Mouse (Mus musculus): ENCODE data around the gene Sbf2. TPM values are rescaled to one million over a fixed set of nuclear protein-coding genes. Genes with fewer than 3 reads are reported as not detected.
"Not testable (repeated sequence)": the region's sequence is repeated elsewhere in the genome, so short reads cannot be mapped to it uniquely, and the experiment has no call there.

Gene Sbf2
- total RNA-seq, 1 experiment from 2014 or later: 2.4 TPM

DNA sequence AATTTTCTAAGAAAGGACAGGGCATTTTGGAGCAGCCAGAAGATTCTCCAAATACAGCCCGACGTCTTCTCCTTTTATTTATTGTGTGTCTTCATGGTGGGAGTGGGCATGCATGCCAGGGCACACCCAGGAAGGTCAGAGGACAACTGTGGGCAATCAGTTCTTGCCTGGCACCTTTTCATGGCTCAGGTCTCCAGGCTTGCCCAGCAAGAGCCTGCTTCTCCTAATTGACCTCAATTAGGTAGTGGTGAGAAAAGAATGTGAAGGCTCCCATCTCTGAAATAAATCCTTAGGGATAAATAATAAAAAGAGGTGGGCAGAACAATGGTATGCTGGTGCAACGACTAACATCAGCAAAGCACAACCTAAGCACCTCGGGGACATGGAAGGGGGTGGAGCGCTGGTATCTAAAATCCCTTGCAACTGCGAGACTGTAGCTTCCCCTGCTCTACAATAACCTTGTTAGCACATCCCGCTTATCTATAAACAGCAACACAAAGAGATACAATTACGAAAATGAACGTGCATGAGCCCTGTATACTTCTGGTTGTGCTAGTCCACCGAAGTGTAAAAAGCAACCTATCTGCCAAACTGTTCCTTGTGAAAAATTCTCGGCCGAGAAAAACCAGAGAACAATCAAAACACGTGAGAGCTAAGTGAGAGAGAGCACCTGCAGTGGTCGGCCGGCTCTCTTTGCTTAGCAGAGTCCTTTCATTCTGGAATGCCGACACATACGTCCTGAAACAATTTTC, 1.2 kb downstream of the Sbf2 start:
- no peak for ATAC-seq (replicated peaks in 1 of 2; ENCODE audit: insufficient read depth in 1 of 2, low FRiP score in 2 of 2, low TSS enrichment in 1 of 2, low read depth in 1 of 2, poor library complexity in 2 of 2, severe bottlenecking in 2 of 2)

- no peak for ATAC-seq (replicated peaks in 1 of 2; ENCODE audit: insufficient read depth in 1 of 2, low FRiP score in 2 of 2, low TSS enrichment in 1 of 2, low read depth in 1 of 2, poor library complexity in 2 of 2, severe bottlenecking in 2 of 2)
Measured at GRCm38 (mm10) chr7:110606906-110607305, 7.8 kb downstream of the Sbf2 start.

DNA sequence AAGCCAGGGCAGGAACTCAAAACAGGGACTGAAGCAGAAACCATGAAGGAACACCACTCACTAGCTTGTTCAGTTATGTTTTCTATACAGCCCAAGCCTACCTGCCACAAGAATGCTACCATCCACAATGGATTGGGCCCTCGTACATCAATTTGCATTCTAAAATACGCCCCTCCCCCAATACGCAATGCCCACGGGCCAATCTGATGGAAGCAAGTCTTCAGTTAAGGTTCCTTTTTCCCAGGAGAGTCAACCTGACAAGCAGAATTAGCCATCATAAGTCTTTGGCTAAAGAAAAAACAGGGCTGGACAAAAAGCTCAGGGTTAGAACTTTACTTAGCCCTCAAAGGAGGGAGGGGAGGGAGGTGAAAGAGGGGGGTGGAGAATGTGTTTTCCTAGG, 9.2 kb downstream of the Sbf2 start:
- ATAC-seq (replicated peaks in 1 of 2; ENCODE audit: insufficient read depth in 1 of 2, low FRiP score in 2 of 2, low TSS enrichment in 1 of 2, low read depth in 1 of 2, poor library complexity in 2 of 2, severe bottlenecking in 2 of 2): no peak

- ATAC-seq (replicated peaks in 1 of 2; ENCODE audit: insufficient read depth in 1 of 2, low FRiP score in 2 of 2, low TSS enrichment in 1 of 2, low read depth in 1 of 2, poor library complexity in 2 of 2, severe bottlenecking in 2 of 2): no peak
Measured at GRCm38 (mm10) chr7:110597141-110597540, 17.6 kb downstream of the Sbf2 start.

DNA sequence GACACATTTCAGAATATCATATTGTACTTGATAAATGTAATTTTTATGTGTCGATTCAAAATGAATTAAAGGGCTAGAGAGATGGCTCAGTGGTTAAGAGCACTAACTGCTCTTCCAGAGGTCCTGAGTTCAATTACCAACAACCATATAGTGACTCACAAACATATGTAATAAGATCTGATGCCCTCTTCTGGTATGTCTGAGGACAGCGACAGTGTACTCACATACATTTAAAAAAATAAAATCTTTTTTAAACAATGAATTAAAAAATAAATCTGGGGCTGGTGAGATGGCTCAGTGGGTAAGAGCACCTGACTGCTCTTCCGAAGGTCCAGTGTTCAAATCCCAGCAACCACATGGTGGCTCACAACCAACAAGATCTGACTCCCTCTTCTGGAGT, 20.7 kb downstream of the Sbf2 start:
- ATAC-seq (replicated peaks in 1 of 2; ENCODE audit: insufficient read depth in 1 of 2, low FRiP score in 2 of 2, low TSS enrichment in 1 of 2, low read depth in 1 of 2, poor library complexity in 2 of 2, severe bottlenecking in 2 of 2): not testable (repeated sequence)

DNA sequence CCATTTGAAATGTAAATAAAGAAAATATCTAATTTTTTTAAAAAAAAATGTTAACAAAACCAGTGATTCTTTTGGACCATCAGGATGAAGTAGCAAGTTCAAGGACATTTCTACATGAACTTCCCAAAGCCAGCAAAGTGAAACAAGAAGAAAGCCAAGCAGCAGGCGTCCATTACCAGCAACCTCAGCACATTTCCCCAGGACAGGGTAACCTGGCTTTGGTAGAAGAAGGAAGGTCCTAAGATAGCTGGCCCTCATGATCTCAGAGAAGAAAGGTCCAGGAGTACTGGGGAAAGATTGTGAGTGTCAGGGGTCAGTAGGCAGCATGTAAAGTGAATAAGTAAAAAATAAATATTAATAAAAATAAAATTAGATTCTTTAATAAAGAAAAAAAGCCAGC, 27.0 kb downstream of the Sbf2 start:
- ATAC-seq (replicated peaks in 1 of 2; ENCODE audit: insufficient read depth in 1 of 2, low FRiP score in 2 of 2, low TSS enrichment in 1 of 2, low read depth in 1 of 2, poor library complexity in 2 of 2, severe bottlenecking in 2 of 2): no peak

GRCm38 (mm10) chr7:110585250-110585649, 29.5 kb downstream of the Sbf2 start:
- no peak for ATAC-seq (replicated peaks in 1 of 2; ENCODE audit: insufficient read depth in 1 of 2, low FRiP score in 2 of 2, low TSS enrichment in 1 of 2, low read depth in 1 of 2, poor library complexity in 2 of 2, severe bottlenecking in 2 of 2)

DNA sequence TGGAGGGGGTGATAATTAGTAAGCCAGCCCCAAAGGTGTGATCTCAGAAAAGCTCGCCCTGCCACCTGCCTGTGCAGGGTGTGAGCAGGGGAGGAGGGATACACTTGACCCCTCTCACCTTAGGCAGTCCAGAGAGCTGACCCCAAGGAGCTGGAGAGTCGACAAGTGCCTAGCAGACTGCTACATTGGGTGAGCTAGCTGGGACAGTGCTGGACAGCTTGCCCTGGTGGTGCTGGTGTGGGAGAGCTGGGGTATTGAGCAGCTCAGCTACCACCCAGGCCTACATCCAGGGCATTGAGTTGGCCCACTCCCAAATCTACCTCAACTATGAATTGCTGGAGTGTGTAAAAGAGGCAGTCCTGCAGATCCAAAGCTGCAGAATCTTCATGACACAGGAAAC, 30.6 kb downstream of the Sbf2 start:
- no peak for ATAC-seq (replicated peaks in 1 of 2; ENCODE audit: insufficient read depth in 1 of 2, low FRiP score in 2 of 2, low TSS enrichment in 1 of 2, low read depth in 1 of 2, poor library complexity in 2 of 2, severe bottlenecking in 2 of 2)

- no peak for ATAC-seq (replicated peaks in 1 of 2; ENCODE audit: insufficient read depth in 1 of 2, low FRiP score in 2 of 2, low TSS enrichment in 1 of 2, low read depth in 1 of 2, poor library complexity in 2 of 2, severe bottlenecking in 2 of 2)
Measured at GRCm38 (mm10) chr7:110583705-110584104, 31.0 kb downstream of the Sbf2 start.

GRCm38 (mm10) chr7:110565815-110566549, 48.7 kb downstream of the Sbf2 start:
- ATAC-seq (replicated peaks in 1 of 2; ENCODE audit: insufficient read depth in 1 of 2, low FRiP score in 2 of 2, low TSS enrichment in 1 of 2, low read depth in 1 of 2, poor library complexity in 2 of 2, severe bottlenecking in 2 of 2): no peak

DNA sequence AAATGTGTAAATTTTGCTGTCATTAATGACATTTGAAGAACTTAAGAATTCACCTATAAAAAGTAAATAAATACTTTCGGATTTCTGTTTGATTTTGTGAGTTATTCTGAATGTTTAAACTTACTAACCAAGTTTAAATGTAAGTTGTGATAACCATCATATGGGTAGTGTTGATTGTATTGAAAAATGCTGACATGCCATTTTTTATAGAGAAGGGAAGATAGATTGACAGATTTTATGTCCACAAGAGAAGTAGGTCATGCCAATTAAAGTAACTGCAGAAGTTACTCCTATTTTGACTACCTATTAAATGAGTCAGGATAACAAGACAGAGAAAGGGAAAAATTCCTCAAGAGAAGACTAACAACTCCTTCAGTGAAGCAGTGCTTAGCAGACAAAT, 53.1 kb downstream of the Sbf2 start:
- ATAC-seq (replicated peaks in 1 of 2; ENCODE audit: insufficient read depth in 1 of 2, low FRiP score in 2 of 2, low TSS enrichment in 1 of 2, low read depth in 1 of 2, poor library complexity in 2 of 2, severe bottlenecking in 2 of 2): no peak

DNA sequence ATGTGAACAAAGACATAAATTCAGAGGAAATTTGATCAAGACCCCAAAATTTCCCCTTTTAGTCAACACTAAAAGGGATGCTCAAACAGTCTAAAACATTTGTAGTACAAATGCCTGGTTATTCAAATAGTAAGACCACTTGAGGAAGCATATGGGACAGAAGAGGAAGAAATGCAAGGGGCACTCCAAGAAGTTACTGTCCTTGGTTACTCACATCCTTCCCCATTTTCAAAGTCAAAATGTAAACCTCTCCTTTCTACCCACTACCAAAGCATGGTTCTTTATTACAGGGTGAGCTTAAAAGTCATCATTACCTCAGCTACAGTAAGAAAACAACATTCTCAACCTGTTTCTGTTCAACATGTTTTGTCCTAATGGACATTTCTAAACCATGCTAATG, 57.7 kb downstream of the Sbf2 start:
- ATAC-seq (replicated peaks in 1 of 2; ENCODE audit: insufficient read depth in 1 of 2, low FRiP score in 2 of 2, low TSS enrichment in 1 of 2, low read depth in 1 of 2, poor library complexity in 2 of 2, severe bottlenecking in 2 of 2): peak; percentile 53 to 66; a peak in 2 of 4 replicates

DNA sequence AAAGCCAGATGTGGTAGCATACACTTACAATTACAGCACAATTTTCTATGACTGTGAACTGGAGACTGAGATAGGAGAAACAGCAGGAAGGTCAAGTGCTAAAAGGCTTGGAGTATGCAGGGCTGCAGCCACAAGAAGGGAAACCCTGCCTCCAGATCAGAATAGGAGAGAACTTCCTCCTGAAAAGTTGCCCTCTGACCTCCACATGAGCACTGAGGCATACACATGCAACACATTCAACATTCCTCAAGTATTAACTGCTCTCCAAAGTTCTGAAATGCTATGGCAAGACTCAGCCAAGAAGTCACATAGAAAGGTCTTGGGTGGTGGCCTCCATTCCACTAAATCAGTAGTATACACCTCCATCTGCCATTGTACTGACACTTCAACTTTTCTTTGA, 58.5 kb downstream of the Sbf2 start:
- ATAC-seq (replicated peaks in 1 of 2; ENCODE audit: insufficient read depth in 1 of 2, low FRiP score in 2 of 2, low TSS enrichment in 1 of 2, low read depth in 1 of 2, poor library complexity in 2 of 2, severe bottlenecking in 2 of 2): no peak

DNA sequence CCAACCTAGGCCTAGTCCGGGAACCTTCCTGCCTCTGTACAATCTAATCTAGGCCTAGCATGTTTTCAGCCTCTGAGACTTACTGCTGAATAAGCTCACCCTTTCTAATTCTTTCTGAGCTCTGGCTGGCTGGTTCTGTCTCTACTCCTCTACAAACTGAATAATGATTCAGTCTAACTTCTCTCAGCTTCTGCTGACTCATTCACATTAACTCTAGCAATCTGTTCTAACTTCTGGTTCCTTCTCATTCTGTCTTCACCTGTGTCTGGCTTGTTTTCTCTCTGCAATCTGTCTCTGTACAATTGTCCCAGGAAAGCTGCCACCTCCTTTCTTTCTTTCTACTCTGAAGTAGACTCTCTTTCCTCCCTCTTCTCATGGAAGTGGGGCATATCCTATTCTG, 59.5 kb downstream of the Sbf2 start:
- ATAC-seq (replicated peaks in 1 of 2; ENCODE audit: insufficient read depth in 1 of 2, low FRiP score in 2 of 2, low TSS enrichment in 1 of 2, low read depth in 1 of 2, poor library complexity in 2 of 2, severe bottlenecking in 2 of 2): no peak

DNA sequence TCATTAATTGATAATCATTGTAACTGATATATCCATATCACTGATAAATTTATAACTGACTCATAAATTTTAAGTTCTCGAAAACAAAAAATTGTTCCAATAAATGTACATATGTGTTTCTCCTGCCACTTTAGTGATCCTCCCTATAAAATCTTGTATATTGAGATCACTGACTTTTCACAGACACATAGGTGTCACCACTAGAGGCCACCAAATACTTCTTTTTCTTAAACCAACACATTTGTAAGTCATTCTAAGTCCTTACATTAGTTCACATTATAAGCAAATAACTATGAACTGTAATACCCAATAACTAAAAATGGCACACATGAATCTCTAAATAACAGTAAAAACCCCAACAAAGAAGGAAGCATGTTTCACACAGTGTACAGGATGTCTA, 66.5 kb downstream of the Sbf2 start:
- ATAC-seq (replicated peaks in 1 of 2; ENCODE audit: insufficient read depth in 1 of 2, low FRiP score in 2 of 2, low TSS enrichment in 1 of 2, low read depth in 1 of 2, poor library complexity in 2 of 2, severe bottlenecking in 2 of 2): no peak

DNA sequence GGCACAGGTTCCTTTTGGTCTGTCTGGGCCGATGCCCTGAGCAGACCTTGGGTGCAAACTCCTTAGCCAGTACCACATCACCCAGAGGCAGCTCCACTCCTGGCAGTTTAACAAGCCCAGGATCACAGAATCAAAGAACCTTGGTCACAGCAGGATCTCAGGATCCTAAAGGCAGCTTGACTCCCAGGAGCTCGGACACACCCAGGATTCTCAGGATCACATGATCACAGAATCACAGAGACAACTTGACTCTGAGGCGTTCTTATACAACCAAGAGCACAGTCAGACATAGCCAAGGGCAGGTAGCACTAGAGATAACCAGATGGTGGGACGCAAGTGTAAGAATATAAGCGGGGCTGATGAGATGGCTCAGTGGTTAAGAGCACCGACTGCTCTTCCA, 71.4 kb downstream of the Sbf2 start:
- ATAC-seq (replicated peaks in 1 of 2; ENCODE audit: insufficient read depth in 1 of 2, low FRiP score in 2 of 2, low TSS enrichment in 1 of 2, low read depth in 1 of 2, poor library complexity in 2 of 2, severe bottlenecking in 2 of 2): no peak

- ATAC-seq (replicated peaks in 1 of 2; ENCODE audit: insufficient read depth in 1 of 2, low FRiP score in 2 of 2, low TSS enrichment in 1 of 2, low read depth in 1 of 2, poor library complexity in 2 of 2, severe bottlenecking in 2 of 2): no peak
Measured at GRCm38 (mm10) chr7:110539266-110539665, 75.5 kb downstream of the Sbf2 start.

DNA sequence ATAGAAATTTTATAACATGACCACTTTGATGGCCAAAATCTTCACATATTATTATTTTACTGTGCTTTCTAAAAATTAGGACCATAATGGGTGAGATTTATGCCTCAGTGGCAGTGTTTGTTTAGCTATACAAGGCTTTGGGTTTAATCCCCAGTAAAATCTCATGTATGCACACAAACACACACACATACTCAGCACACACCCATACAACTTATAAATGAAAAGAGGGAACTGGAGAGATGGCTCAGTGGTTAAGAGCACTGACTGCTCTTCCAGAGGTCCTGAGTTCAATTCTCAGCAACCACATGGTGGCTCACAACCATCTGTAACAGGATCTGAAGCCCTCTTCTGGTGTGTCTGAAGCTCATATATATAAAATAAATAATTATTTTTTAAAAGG, 84.4 kb downstream of the Sbf2 start:
- not testable (repeated sequence) for ATAC-seq (replicated peaks in 1 of 2; ENCODE audit: insufficient read depth in 1 of 2, low FRiP score in 2 of 2, low TSS enrichment in 1 of 2, low read depth in 1 of 2, poor library complexity in 2 of 2, severe bottlenecking in 2 of 2)

Measured in hematopoietic stem cell, adult 5-6 weeks (primary cell).